Mouse (Mus musculus) frontal cortex, adult 2 months (tissue): ENCODE data around the gene Rnasek. TPM values are rescaled to one million over a fixed set of nuclear protein-coding genes. Genes with fewer than 3 reads are reported as not detected.

ENCODE experiments used
- DNase-seq, 2 experiments: peaks; one replicate each; pipeline ENCODE4 v3.0.0; 2022; ENCODE audit warnings: low spot score in 1 of 2; ENCODE audit errors: extremely low spot score in 1 of 2
- polyA plus RNA-seq: library from polyadenylated mRNA; depleted of rRNA; stranded (reverse); fragments of >200 nt; gene quantifications from 2 replicates; pipeline ENCODE4 v1.2.3, GENCODE M21; 2012

The Rnasek gene
- polyA plus RNA-seq, 1 experiment, result 321 TPM

DNA sequence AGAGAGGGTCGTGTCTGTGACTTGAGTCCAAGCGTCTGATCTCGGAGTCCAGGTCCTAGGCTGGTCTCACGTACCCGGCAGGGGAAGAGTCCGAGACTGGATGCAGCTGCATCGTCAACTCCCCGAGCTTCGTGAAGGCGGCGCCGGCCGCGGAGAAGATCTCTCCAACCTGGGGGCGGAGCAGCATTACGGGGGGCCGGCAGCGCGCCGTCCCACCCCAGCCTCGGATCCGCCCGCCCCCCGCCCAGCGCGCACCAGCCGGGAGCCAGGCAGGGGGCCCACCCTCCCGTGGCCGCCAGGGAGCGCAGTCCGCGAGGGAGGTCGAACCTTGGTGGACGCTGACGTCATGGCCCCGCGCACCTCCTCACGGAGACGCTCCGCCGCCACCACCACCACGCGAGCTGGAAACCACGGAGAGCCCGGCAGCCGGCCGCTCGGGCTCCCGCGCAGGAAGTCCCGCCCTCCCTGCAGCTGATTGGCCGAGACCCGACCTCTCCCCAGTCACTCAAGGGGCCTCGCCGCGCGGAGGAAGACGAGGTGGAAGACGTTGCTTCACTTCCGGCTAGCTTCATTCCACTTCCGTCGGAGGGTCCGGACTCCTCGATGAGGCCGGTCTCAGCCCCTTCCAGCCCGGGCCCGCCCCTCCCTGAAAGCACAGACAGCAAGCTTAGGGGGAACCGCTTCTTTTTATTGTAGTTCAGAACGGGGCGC is 2.0 kb downstream of the Rnasek start, which contains the start of gene 0610010K14Rik:
0610010K14Rik (minus strand) TSS at position 458 of the 711 bp plus-strand sequence.
- DNase-seq, result peak; percentile 93 to 98

DNA sequence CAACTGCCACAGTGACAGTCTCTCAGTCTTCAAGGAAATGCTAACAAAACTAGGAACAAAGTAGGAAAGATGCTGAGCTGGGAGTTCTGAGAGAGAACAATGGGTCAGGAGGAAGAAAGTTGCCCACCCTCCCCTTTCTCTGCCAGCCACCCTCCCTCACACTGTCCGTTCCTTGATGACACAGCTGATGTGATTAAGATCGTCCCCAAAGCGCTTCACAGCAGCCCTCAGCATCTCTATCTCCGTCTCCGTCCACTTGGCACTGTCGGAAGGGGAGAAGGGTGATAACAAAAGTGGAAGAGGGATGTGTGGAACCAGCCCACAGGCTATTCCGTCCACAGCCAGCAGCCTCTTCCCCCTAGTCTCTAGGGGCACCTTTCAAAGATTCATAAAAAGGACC is 2.9 kb downstream of the Rnasek start:
- DNase-seq, result no peak

DNA sequence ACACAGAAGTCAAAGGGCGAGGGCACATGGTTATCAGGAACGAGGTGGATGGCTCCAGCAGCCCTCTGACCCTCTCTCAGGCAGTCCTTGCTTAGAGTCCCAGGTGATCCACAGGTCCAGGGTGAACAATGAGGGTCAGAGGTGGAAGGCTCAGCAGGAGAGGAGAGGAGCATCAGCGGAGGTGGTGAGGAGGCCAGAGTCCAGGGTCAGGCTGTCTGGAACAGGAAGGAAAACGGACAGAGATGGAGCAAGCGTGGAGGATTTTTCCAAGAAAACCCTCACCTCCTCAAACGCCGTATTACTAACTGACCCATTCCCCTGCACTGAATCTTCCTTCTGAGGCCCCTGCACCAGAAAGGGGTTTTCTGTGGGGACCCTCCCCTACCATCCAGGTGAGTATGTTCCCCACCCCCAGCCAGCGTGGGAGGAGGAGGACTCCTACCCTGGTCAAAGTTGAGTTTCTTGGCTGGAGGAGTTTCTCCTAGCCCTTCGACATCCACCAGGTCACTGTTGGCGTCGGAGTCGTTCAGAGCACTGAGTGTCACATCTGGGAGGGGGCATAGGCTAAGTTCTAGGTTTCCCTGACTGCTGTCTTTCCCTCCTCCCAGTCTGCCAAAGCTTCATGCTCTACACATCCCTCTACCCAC is 4.3 kb downstream of the Rnasek start:
- no peak for DNase-seq

DNA sequence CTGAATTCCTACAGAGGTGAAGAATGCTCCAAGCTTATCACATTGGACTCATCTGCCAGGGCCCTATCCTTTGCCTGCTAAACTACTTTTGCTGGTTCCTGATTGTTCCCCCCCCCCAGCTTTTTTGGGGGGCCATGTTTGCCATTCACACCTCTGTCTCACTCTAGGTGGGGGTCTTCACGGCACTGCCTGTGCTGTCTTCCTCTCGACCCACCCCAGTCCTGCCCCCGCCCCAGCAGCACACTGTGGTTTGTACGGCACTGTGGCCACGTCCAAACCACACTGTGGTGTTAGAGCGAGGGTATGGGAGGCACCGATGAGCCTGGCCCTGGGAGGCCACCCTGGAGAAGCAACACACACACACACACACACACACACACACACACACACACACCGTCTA is 5.1 kb downstream of the Rnasek start:
- DNase-seq, result no peak

GRCm38 (mm10) chr11:70234037-70234436 is 5.6 kb downstream of the Rnasek start:
- no peak for DNase-seq

- no peak for DNase-seq
Observed at GRCm38 (mm10) chr11:70233016-70233415, 6.6 kb downstream of the Rnasek start.

GRCm38 (mm10) chr11:70232546-70232945 is 7.1 kb downstream of the Rnasek start:
- no peak for DNase-seq

GRCm38 (mm10) chr11:70230239-70230727 is 9.4 kb downstream of the Rnasek start:
- peak in 1 of 2 experiments; percentile 83 for DNase-seq

- DNase-seq, result no peak
Observed at GRCm38 (mm10) chr11:70229260-70230010, 10.2 kb downstream of the Rnasek start, which contains the start of gene Bcl6b. Bcl6b (minus strand) TSS chr11:70229798.

DNA sequence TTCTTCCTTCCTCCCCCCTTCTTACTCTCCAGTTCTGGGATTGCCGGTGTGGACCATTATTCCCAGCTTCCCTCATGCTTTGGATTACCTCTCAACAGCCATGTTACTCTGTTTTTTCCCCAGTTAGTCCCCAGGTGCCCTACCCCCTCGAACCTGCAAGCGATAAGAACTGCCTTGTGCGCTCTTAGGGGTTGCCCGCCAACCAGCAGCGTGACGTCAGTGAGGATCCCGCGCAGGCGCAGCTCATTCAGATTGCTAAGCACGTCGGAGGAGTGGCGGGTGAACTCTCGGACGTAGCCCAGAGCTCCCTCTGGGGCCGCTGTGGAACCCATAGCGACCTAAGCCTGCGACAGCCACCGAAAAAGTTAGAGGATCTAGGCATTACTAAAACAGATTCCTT is 10.8 kb downstream of the Rnasek start:
- peak in 1 of 2 experiments; percentile 88 for DNase-seq

DNA sequence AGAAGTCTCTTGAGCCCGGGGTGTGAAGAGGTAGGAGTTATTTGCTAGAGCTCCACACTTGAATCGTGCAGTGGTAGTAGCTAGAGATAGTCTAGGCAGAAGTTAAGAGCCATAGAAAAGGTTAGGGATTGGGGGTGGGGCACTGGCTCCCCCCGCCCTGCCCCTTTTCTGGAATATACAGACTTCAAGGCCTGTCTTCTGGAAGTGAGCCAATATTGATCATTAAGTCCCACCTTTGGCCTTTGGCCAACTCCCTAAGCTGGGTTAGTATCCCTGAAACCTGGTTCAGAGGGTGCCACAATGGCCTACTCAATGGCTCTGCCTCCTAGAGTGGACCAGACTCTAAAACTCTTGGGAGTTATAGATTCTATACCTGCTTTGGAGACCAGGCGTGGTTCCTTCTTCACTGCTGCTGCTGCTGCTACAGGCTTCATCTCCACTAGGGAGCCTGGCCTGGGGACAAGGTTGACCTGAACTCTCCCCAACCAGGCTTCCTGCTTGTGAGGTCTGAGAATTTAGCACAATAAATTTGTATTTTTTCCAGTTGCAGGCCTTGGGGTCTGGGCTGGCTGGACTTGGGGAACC is 11.9 kb downstream of the Rnasek start:
- DNase-seq, result no peak

DNA sequence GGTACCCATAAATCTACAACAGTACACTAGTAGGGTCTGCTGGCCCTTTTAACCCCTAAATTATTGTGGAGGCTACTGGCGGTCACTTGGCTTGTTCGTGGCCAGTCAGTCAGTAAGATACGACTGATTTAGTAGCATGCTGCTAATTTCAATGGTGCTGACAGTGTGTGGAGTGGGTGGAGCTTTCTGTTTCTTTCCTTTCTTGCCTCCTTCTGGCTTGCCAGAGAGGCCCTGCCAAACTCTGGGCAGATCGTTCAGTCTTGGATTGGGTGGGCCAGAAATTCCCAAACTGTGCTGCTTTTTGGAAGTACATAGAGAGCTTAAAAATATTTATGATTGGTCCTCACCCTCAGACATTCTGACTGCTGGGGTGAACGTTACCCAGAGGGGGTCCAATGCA is 12.5 kb downstream of the Rnasek start:
- no peak for DNase-seq

GRCm38 (mm10) chr11:70226602-70226890 is 13.1 kb downstream of the Rnasek start:
- no peak for DNase-seq

DNA sequence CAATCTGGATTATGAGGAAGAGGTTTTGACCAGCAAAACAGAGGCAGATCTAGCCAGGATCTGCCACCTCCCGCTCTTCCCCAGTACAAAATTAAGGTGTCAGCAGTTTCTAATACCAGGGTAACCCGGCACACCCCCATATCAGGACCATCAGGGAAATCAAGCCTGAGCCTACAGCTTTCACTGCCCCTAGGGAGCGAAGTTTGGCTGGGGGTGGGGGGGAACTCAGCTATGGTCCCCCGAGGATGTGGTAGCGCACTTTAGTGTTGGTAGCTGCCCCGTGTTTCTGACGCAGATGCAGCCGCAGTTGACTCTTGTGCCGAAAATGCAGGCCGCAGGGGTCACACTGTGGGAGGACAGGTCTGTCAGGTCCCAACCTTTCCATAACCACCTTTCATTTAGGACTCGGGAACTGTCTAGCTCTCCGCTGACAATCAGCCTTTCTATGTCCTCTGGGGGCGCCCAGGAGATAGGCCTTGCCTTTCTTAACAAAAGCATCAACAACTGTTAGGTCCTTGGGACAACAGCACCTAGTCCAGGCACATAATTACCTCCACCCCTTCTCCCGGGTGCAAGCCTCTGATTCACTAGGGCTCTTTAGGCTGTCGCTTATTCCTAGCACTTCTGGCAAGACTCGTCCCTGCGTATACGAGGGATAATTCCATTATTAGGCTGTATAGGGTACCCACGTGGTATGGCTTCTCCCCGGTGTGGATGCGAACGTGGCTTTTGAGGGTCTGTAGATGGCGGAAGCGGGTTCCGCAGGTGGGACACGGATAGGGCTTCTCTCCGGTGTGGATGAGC is 13.6 kb downstream of the Rnasek start:
- DNase-seq, result no peak

GRCm38 (mm10) chr11:70223724-70224123 is 15.9 kb downstream of the Rnasek start:
- DNase-seq, result no peak

DNA sequence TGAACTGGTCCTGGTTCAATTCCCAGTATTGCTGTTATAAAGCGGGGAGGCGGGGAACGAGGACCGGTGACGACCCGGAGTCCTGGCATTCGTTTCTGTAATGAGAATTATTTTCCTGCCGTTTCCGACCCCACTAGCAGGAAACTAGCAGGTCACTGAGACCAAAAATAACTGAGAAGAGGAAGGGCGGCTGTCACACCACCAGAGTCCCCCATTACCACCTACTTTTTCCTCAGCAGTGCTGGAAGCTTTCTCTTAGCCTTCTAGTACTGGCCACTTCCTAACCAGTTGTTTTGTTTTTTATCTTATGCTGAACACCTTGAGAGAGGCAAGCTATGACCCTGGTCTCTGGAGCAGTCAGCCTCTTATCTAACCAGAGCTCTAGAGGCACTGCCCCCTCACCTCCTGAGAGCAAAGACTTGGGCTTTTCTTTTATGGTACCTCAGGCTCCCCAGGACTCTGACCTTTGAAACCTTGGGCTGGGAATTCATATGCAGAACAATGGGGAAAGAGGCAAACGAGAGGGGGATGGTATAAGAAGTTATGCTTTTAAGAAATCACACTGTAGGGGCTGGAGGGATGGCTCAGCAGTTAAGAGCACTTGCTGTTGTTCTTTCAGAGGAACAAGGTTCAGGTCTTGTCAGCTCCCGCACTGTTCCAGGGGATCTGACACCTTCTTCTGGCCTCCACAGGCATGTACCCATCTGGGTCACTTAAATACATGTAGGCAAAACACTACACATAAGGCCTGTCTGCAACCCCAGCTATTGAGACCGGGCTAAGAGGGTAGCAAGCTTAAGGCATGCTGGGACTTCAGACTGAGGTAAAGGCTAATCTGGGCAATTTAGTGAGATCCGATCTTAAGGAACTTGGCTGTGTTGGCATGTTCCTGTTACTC is 17.8 kb downstream of the Rnasek start:
- DNase-seq, result no peak

GRCm38 (mm10) chr11:70220731-70221602 is 18.7 kb downstream of the Rnasek start, which contains the start of gene Slc16a13:
Slc16a13 (minus strand) TSS chr11:70221064.
- DNase-seq, result peak; percentile 96 to 97

DNA sequence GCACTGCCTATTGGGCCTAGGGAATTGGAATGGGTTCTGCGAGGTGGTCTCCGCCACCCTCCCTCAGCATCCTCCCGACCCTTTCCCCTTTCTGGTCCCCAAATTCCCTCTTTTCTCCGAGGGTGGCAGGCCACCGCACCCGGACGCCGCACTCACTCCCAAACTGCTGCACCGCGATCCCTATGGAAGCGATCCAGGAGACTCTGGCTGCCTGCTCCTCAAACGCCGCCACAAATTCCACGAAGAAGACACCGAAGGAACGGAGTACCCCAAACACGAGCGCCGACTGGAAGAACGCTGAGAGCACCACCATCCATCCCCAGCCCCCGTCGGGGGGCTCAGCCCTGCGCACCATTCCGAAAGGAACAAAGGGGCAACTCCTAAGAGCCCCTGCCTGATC is 19.3 kb downstream of the Rnasek start:
- no peak for DNase-seq
